Mouse (Mus musculus): ENCODE measurements at regions not wholly inside any gene's neighbourhood (a gene's known extent, or its start where the extent isn't known, plus 50 kb on each side); places are given as distances from the start of the nearest gene placed in this dataset.

GRCm38 (mm10) chr1:42098580-42098979, 597.0 kb upstream of the Pou3f3 start:
- no peaks in the 10 kb centered on the region for H3K4me1 ChIP-seq (ENCODE audit: insufficient read depth)
- WGBS (ENCODE audit: insufficient replicate concordance): 70% methylated on average over 2 of the region's 2 CpGs
- no peaks in the 10 kb centered on the region for H3K27me3 ChIP-seq (ENCODE audit: insufficient read depth, low read length)
- no peaks in the 10 kb centered on the region for H3K9me3 ChIP-seq (ENCODE audit: low read length)
- no peak for ATAC-seq
- TF ChIP-seq CTCF (IDR thresholded peaks at IDR 0.05; ENCODE audit: low read depth) (no peak), EP300 (IDR thresholded peaks at IDR 0.05; ENCODE audit: low read depth) (no peak)
- no peak overlapping the region for H3K9ac ChIP-seq (replicated peaks)
- no peak overlapping the region for H3K27ac ChIP-seq (ENCODE audit: low read depth)
- H3K36me3 ChIP-seq (replicated peaks; ENCODE audit: insufficient read depth, low read length): no peaks in the 10 kb centered on the region
- no peak for DNase-seq
- no peak overlapping the region for H3K4me2 ChIP-seq (ENCODE audit: low read depth, low read length)
- no peak overlapping the region for H3K4me3 ChIP-seq (ENCODE audit: low read depth, low read length)

DNA sequence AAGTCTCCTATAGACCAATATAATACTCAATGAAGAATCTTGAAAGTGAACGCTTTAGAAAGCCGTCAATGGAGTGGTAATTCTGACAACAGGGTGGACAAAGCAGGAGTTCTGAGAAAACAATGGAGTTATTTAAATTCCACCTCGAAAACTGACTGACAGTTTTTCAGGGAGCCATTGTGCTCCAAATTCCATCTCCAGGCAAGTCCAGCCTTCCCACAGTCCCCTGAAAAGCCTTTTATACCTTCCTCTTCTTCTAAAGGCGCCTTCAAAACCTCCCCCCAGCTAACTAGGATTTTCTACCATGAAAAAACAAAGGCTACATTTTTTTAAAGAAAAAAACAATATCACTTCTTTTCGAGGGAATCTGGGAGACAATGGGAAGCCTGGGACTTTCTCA, 588.0 kb upstream of the Pou3f3 start:
- no peak for ATAC-seq
- H3K4me1 ChIP-seq (ENCODE audit: insufficient read depth): no peaks in the 10 kb centered on the region

GRCm38 (mm10) chr1:42107925-42108324, 587.6 kb upstream of the Pou3f3 start:
- no peaks in the 10 kb centered on the region for H3K9me3 ChIP-seq (ENCODE audit: low read length)
- H3K4me3 ChIP-seq (ENCODE audit: low read depth, low read length): no peak overlapping the region
- H3K27ac ChIP-seq (ENCODE audit: low read depth): no peak overlapping the region
- no peaks in the 10 kb centered on the region for H3K27me3 ChIP-seq (ENCODE audit: insufficient read depth, low read length)
- DNase-seq (no peak), ATAC-seq (no peak)
- H3K4me1 ChIP-seq (ENCODE audit: insufficient read depth): no peaks in the 10 kb centered on the region
- H3K9ac ChIP-seq (replicated peaks): no peak overlapping the region
- whole genome bisulfite sequencing (ENCODE audit: insufficient replicate concordance): 78% methylated on average over 1 of the region's 1 CpGs
- H3K36me3 ChIP-seq (replicated peaks; ENCODE audit: insufficient read depth, low read length): no peaks in the 10 kb centered on the region
- no peak overlapping the region for H3K4me2 ChIP-seq (ENCODE audit: low read depth, low read length)
- no peak for TF ChIP-seq EP300 (IDR thresholded peaks at IDR 0.05; ENCODE audit: low read depth)
- no peak for TF ChIP-seq CTCF (IDR thresholded peaks at IDR 0.05; ENCODE audit: low read depth)

More for the DNA sequence above, 588.0 kb upstream of the Pou3f3 start:
- H3K9me3 ChIP-seq (ENCODE audit: low read length): no peaks in the 10 kb centered on the region
- no peak overlapping the region for H3K4me2 ChIP-seq (ENCODE audit: low read depth, low read length)
- H3K4me3 ChIP-seq (ENCODE audit: low read depth, low read length): no peak overlapping the region
- no peak for DNase-seq
- WGBS (ENCODE audit: insufficient replicate concordance): 56% methylated on average over 5 of the region's 5 CpGs
- H3K27ac ChIP-seq (ENCODE audit: low read depth): no peak overlapping the region
- H3K27me3 ChIP-seq (ENCODE audit: insufficient read depth, low read length): no peaks in the 10 kb centered on the region
- no peak overlapping the region for H3K9ac ChIP-seq (replicated peaks)
- TF ChIP-seq EP300 (IDR thresholded peaks at IDR 0.05; ENCODE audit: low read depth) (no peak), CTCF (IDR thresholded peaks at IDR 0.05; ENCODE audit: low read depth) (no peak)
- no peaks in the 10 kb centered on the region for H3K36me3 ChIP-seq (replicated peaks; ENCODE audit: insufficient read depth, low read length)

GRCm38 (mm10) chr1:42152175-42152790, 543.3 kb upstream of the Pou3f3 start:
- Histone ChIP-seq H3K27me3 (ENCODE audit: insufficient read depth, low read length) (no peaks in the 10 kb centered on the region), H3K4me2 (ENCODE audit: low read depth, low read length) (no peak overlapping the region), H3K4me3 (ENCODE audit: low read depth, low read length) (no peak overlapping the region), H3K27ac (ENCODE audit: low read depth) (no peak overlapping the region), H3K4me1 (ENCODE audit: insufficient read depth) (no peaks in the 10 kb centered on the region), H3K36me3 (replicated peaks; ENCODE audit: insufficient read depth, low read length) (no peaks in the 10 kb centered on the region), H3K9ac (replicated peaks) (no peak overlapping the region), H3K9me3 (ENCODE audit: low read length) (peaks cover 3% of the 10 kb centered on the region; the same call in 1 of the 2 replicates)
- ATAC-seq (no peak), DNase-seq (no peak)
- whole genome bisulfite sequencing (ENCODE audit: insufficient replicate concordance): 83% methylated on average over 13 of the region's 13 CpGs
- TF ChIP-seq EP300 (IDR thresholded peaks at IDR 0.05; ENCODE audit: low read depth): no peak
- TF ChIP-seq CTCF (IDR thresholded peaks at IDR 0.05; ENCODE audit: low read depth): no peak

DNA sequence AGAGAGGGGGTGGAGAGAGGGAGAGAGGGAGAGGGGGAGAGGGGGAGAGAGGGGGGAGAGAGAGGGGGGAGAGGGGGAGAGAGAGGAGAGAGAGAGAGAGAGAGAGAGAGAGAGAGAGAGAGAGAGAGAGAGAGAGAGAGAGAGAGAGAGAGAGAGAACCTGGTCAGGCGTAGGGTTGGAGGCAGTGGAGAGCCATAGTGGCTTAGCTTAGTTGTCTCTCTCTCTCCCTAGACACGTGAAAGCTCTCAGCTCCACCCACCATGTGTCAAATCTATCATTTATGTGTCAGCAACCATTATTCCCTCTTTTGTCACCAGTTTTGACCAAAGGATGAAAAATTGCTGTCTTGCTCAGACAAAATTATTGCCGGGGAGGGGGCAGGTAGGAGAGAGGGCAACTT, 542.7 kb upstream of the Pou3f3 start:
- peaks cover 3% of the 10 kb centered on the region; the same call in 1 of the 2 replicates for H3K9me3 ChIP-seq (ENCODE audit: low read length)
- H3K4me1 ChIP-seq (ENCODE audit: insufficient read depth): no peaks in the 10 kb centered on the region
- H3K4me3 ChIP-seq (ENCODE audit: low read depth, low read length): no peak overlapping the region
- ATAC-seq (no peak), DNase-seq (no peak)
- H3K27me3 ChIP-seq (ENCODE audit: insufficient read depth, low read length): no peaks in the 10 kb centered on the region
- 58% methylated on average over 3 of the region's 3 CpGs for WGBS (ENCODE audit: insufficient replicate concordance)
- no peak overlapping the region for H3K27ac ChIP-seq (ENCODE audit: low read depth)
- H3K9ac ChIP-seq (replicated peaks): no peak overlapping the region
- no peak overlapping the region for H3K4me2 ChIP-seq (ENCODE audit: low read depth, low read length)
- no peaks in the 10 kb centered on the region for H3K36me3 ChIP-seq (replicated peaks; ENCODE audit: insufficient read depth, low read length)
- TF ChIP-seq CTCF (IDR thresholded peaks at IDR 0.05; ENCODE audit: low read depth) (no peak), EP300 (IDR thresholded peaks at IDR 0.05; ENCODE audit: low read depth) (no peak)

DNA sequence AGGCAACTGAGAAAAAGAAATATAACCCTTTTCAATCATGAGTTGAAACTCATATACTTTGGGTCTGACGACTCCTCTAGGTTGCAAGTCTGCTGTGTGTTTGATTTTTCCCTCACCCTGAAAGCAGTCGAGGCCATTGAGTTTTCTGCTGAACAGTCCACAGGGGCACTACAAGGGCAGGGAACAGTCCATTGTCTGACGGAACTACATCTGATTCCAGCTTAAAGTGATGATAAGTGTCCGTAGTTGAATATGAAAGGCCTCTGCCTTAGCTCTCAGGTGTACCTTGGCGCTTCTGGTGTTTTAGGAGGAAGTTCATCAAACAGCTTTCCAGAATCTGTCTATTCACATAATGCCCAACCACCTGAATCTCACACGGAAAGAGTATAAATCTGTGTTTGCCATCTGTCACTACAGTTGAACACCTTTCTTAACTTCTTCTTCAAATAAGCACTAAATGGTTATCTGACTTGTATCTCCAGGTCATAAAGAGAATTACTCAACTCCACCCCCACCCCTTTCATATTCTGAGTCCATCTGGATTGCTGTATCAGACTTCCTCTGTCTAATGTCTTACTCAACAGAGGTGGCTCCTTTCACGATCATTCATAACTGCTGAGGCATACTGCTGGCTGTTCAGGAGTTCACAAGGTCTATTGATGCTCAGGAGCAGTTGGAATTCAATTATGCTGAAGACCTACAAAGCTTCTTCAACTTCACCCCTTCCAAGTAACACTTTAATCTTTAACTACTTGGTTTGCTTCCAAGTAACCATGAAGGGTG, 527.6 kb upstream of the Pou3f3 start:
- Histone ChIP-seq H3K4me1 (ENCODE audit: insufficient read depth) (no peaks in the 10 kb centered on the region), H3K36me3 (replicated peaks; ENCODE audit: insufficient read depth, low read length) (no peaks in the 10 kb centered on the region), H3K4me2 (ENCODE audit: low read depth, low read length) (no peak overlapping the region), H3K27me3 (ENCODE audit: insufficient read depth, low read length) (no peaks in the 10 kb centered on the region), H3K27ac (ENCODE audit: low read depth) (no peak overlapping the region), H3K9ac (replicated peaks) (no peak overlapping the region), H3K4me3 (ENCODE audit: low read depth, low read length) (no peak overlapping the region), H3K9me3 (ENCODE audit: low read length) (no peaks in the 10 kb centered on the region)
- DNase-seq (no peak), ATAC-seq (no peak)
- WGBS (ENCODE audit: insufficient replicate concordance): 76% methylated on average over 7 of the region's 7 CpGs
- no peak for TF ChIP-seq CTCF (IDR thresholded peaks at IDR 0.05; ENCODE audit: low read depth)
- no peak for TF ChIP-seq EP300 (IDR thresholded peaks at IDR 0.05; ENCODE audit: low read depth)

All from liver, postnatal 0 days (tissue).